Mouse (Mus musculus): Measurements from ENCODE around the gene Ppp2r5e. TPM values are rescaled to one million over a fixed set of nuclear protein-coding genes. Genes with fewer than 3 reads are reported as not detected.
"Not testable (repeated sequence)": the region's sequence is repeated elsewhere in the genome, so short reads cannot be mapped to it uniquely, and the experiment has no call there.

Gene Ppp2r5e
- polyA plus RNA-seq, 1 experiment from 2014 or later: 7.9 TPM

DNA sequence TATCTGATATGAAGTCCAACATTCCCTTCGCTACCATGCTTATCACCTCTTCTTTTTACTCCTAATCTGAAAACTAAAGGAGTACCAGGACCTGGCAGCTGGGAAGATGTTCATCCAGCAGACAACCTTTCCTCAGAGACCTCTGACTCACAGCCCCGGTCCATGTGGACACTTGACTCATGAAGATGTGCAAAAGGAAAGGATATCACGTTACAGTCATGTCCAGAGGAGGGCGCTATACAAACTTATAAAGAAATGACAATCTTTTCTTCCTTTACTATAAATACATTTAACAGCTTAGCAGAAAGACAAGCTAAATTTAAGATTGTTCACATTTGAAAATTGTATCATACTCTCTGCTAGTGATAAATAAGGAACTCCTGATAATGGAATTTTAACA lies 143.0 kb downstream of the Ppp2r5e start:
- Histone ChIP-seq H3K4me3 (no peak overlapping the region), H3K4me2 (no peak overlapping the region), H3K4me1 (peaks cover 5% of the 10 kb centered on the region; the same call in 1 of the 2 replicates), H3K9me3 (replicated peaks) (no peaks in the 10 kb centered on the region), H3K27me3 (replicated peaks) (no peaks in the 10 kb centered on the region), H3K36me3 (peaks cover 46% of the 10 kb centered on the region), H3K9ac (no peak overlapping the region), H3K27ac (no peak overlapping the region)
- 78% methylated on average over 4 of the region's 4 CpGs for WGBS (ENCODE audit: insufficient replicate concordance)
- no peak for ATAC-seq

DNA sequence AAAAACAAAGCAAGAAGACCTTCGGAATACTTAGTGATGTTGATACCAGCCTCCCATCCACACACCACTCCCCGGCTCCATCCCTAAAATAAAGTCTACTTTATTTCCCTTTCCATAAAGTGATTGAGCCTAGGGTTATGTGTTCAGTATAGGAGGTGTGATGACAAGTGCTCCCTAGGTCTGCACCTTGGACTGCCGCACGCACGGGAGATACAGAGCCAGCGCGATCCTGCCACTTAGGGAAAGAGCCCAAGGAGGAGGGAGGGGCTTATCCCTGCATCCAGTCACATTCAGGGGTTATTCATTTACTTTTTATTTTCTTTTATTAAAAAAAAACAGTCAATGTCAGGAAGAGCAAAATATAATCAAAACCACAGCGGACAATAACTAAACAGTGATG lies 145.5 kb downstream of the Ppp2r5e start:
- Histone ChIP-seq H3K9me3 (replicated peaks) (no peaks in the 10 kb centered on the region), H3K4me1 (peaks cover 5% of the 10 kb centered on the region; the same call in 1 of the 2 replicates), H3K9ac (no peak overlapping the region), H3K36me3 (peaks cover 40% of the 10 kb centered on the region), H3K27me3 (replicated peaks) (no peaks in the 10 kb centered on the region), H3K4me3 (no peak overlapping the region), H3K27ac (no peak overlapping the region), H3K4me2 (no peak overlapping the region)
- WGBS (ENCODE audit: insufficient replicate concordance): 92% methylated on average over 8 of the region's 8 CpGs
- ATAC-seq: no peak

DNA sequence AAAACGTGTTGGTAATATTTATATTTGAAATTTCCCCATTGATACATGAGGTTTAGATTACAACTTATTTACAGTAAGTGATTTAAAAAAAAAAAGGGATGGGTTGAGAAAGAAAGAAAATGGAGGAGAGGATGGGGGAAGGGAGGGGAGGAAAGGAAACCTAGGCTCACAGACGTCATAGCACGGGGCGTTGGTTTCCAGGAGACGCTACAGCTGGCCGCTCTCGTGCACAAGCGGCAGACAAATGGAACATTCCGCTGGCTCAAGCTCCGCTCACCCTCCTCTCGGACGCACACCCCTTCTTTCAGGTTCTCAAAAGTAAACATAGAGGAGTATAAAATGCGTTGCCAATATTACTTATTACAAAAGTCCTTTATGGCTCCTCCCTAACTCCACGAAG lies 146.0 kb downstream of the Ppp2r5e start:
- Histone ChIP-seq H3K4me1 (peaks cover 5% of the 10 kb centered on the region; the same call in 1 of the 2 replicates), H3K4me3 (no peak overlapping the region), H3K27me3 (replicated peaks) (no peaks in the 10 kb centered on the region), H3K9me3 (replicated peaks) (no peaks in the 10 kb centered on the region), H3K4me2 (no peak overlapping the region), H3K9ac (no peak overlapping the region), H3K27ac (no peak overlapping the region), H3K36me3 (peaks cover 40% of the 10 kb centered on the region)
- no peak for ATAC-seq
- 77% methylated on average over 14 of the region's 14 CpGs for WGBS (ENCODE audit: insufficient replicate concordance)

DNA sequence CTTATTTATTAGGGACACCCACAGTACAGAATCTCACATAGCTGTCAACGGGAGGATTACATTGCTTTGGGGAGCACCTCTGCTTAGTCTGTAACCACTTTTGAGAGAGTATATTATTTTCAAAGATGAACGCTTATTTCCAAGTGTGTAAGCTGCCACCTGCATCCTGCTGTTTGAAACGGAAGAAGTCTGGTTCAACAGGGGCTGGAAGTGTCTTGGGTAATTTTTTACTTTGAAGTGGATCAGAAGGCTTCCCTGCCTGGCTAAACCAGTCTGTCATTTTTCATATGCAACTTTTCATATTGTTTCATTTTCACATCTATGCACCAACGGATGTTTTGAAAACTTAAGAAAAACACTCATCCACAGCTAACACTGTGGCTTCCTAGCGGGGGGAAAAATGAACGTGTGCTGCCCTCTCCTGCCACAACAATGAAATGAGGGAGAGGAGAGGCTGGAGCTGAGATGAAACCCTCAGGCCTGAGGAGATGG lies 146.5 kb downstream of the Ppp2r5e start:
- Histone ChIP-seq H3K36me3 (peaks cover 36% of the 10 kb centered on the region), H3K9me3 (replicated peaks) (no peaks in the 10 kb centered on the region), H3K4me3 (no peak overlapping the region), H3K4me2 (no peak overlapping the region), H3K27ac (no peak overlapping the region), H3K9ac (no peak overlapping the region), H3K4me1 (peaks cover 5% of the 10 kb centered on the region; the same call in 1 of the 2 replicates), H3K27me3 (replicated peaks) (no peaks in the 10 kb centered on the region)
- 52% methylated on average over 6 of the region's 6 CpGs for WGBS (ENCODE audit: insufficient replicate concordance)
- ATAC-seq: no peak

DNA sequence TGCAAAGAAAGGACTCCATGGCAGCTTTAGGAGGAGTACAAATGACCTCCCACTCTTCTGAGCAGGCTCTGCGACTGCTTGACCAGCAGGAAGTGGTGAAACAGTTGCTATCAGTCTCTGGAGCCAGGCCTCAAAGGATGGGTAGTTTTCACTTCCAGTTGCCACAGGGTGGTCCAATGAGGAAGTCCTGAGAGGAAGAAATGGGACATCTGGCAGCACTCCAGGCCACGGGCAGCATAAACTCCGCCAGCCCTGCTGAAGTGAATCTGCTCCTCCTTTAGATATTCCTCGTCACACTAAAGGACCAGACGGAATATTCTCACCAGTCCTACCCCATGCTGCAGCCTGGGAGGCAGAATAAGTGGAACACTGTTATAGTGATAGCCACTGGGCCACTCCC lies 147.1 kb downstream of the Ppp2r5e start:
- peaks cover 36% of the 10 kb centered on the region for H3K36me3 ChIP-seq
- H3K9ac ChIP-seq: no peak overlapping the region
- H3K4me2 ChIP-seq: no peak overlapping the region
- WGBS (ENCODE audit: insufficient replicate concordance): 40% methylated on average over 5 of the region's 5 CpGs
- H3K4me3 ChIP-seq: no peak overlapping the region
- ATAC-seq: no peak
- H3K27ac ChIP-seq: no peak overlapping the region
- peaks cover 5% of the 10 kb centered on the region; the same call in 1 of the 2 replicates for H3K4me1 ChIP-seq
- no peaks in the 10 kb centered on the region for H3K27me3 ChIP-seq (replicated peaks)
- no peaks in the 10 kb centered on the region for H3K9me3 ChIP-seq (replicated peaks)

- no peak for ATAC-seq
- Histone ChIP-seq H3K4me3 (no peak overlapping the region), H3K27me3 (replicated peaks) (no peaks in the 10 kb centered on the region), H3K9ac (no peak overlapping the region), H3K27ac (no peak overlapping the region), H3K4me2 (no peak overlapping the region), H3K9me3 (replicated peaks) (no peaks in the 10 kb centered on the region), H3K36me3 (peaks cover 13% of the 10 kb centered on the region), H3K4me1 (peaks cover 5% of the 10 kb centered on the region; the same call in 1 of the 2 replicates)
- WGBS (ENCODE audit: insufficient replicate concordance): 74% methylated on average over 7 of the region's 7 CpGs
Observed at GRCm38 (mm10) chr12:75446245-75446644, 149.8 kb downstream of the Ppp2r5e start.

DNA sequence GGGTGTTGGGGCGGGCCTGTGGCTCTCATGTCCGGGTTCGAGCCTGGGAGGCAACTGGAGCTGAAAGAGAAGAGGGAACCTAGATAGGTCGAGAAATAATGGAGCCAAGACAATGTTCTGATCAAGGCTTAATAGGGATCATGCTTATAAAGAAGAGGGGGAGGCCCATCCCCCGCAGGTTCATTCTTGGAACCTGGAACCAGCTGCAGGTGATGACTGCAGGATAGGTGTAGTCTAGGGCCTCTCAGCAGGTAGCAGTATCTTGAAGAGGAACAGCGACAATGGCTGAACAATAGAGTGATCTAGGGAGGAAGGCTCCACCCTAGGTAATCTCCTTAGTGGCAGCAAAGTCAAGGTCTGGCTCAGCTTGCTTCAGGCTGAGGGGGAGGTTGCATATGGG lies 163.6 kb downstream of the Ppp2r5e start:
- H3K9ac ChIP-seq; H3K36me3 ChIP-seq; H3K27ac ChIP-seq; H3K4me3 ChIP-seq; ATAC-seq; H3K4me1 ChIP-seq; H3K4me2 ChIP-seq; H3K9me3 ChIP-seq (replicated peaks); H3K27me3 ChIP-seq (replicated peaks): not testable (repeated sequence)
- 72% methylated on average over 6 of the region's 6 CpGs for WGBS (ENCODE audit: insufficient replicate concordance)

DNA sequence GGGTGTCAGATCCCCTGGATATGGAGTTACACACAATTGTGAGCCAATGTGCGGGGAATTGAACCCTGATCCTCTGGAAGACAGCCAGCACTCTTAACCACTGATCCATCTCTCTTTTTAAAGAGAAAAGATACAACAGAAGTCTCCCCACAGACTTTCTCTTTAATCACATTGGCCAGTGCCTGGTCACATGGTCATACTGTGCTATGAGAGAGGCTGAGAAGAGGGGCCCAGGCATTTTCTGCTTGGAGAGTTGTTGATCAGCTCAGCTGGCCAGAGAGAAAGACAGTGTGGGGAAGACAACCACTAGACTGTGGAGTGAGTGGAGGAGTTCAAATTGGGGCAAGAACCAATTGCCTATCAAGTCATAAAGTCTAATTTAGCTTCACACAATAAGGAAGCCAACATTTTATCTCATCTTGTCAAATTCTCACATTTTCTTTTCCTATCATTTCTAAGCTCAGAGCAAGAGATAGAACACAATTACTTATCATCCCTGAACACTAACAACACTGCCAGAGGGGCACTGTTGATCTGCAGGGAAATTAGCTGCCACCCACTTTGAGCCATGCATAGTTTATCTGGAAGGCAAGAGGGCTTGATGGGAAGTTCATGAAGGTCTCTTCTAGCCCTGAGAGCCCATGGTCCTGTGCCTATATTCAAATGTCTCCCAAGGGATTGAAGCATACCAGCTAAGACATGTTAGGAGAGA lies 166.2 kb downstream of the Ppp2r5e start:
- Histone ChIP-seq H3K27ac (no peak overlapping the region), H3K9ac (no peak overlapping the region), H3K27me3 (replicated peaks) (peaks cover 3% of the 10 kb centered on the region; the same call in 1 of the 2 replicates), H3K36me3 (no peaks in the 10 kb centered on the region), H3K4me2 (no peak overlapping the region), H3K4me3 (no peak overlapping the region), H3K9me3 (replicated peaks) (no peaks in the 10 kb centered on the region), H3K4me1 (peaks cover 6% of the 10 kb centered on the region; the same call in 1 of the 2 replicates)
- 60% methylated on average over 1 of the region's 1 CpGs for WGBS (ENCODE audit: insufficient replicate concordance)
- peak; percentile 60; the same call in 1 of the 2 replicates for ATAC-seq

DNA sequence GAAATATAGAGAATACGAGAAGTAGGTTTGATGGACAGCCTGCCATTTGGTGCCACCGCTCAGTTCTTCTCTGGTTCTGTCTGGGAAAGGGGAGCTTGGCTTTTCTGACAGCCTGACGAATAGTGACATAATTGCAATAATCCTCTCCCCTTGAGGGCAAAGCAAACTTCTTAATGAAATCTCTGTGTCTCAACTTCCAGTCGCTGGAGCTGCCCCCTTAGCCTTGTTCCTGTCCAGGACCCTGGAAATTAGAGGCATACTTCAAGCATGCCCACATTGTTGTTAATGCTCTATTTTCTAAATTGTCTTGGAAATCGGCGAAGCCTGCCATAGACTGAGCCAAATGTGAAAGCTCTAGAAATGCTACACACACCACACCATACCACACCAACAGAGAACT lies 167.3 kb downstream of the Ppp2r5e start:
- H3K4me3 ChIP-seq: no peak overlapping the region

DNA sequence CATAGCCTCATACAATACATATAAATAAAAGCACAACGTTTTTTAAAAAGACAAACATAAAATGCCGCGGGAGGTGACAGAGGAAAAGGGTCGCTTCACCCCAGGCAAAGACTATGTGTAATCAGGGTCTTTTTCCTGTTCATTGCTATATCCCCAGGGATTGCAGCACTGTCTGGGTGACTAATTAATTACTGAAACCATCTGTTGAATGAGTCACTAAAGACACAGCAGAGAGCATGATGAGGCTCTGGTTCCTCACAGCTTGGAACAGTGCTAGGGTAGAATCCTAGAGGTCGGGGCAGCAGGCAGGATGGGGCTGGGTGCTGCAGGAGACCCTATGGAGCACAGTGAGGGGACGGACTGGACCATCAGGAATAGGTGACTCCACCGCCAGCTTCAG lies 170.2 kb downstream of the Ppp2r5e start:
- ATAC-seq: no peak

More for the DNA sequence above, 167.3 kb downstream of the Ppp2r5e start:
- no peak for ATAC-seq
- Histone ChIP-seq H3K4me1 (peaks cover 6% of the 10 kb centered on the region; the same call in 1 of the 2 replicates), H3K4me2 (no peak overlapping the region), H3K27ac (no peak overlapping the region), H3K36me3 (no peaks in the 10 kb centered on the region), H3K9ac (no peak overlapping the region), H3K27me3 (replicated peaks) (peaks cover 3% of the 10 kb centered on the region; the same call in 1 of the 2 replicates), H3K9me3 (replicated peaks) (no peaks in the 10 kb centered on the region)
- 77% methylated on average over 6 of the region's 6 CpGs for WGBS (ENCODE audit: insufficient replicate concordance)

DNA sequence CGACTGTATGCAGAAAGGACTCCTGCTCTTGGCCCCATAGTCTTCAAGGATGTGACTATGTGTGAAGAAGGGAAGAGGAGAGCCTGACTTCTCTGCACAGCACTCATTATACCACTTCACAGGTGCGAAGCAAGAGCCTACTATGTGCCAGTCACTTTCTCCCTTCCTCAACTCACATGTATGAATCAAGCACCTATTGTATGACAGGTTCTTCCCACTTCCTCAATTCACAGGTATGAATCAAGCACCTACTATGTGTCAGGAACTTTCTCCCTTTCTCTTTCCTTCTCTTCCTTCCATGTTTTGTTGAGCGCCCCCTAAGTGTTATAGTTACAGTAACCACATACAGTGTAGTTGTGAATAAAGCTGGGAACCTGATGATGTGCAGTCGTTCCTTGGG lies 171.2 kb downstream of the Ppp2r5e start:
- Histone ChIP-seq H3K27me3 (replicated peaks) (peaks cover 3% of the 10 kb centered on the region; the same call in 1 of the 2 replicates), H3K27ac (no peak overlapping the region), H3K9me3 (replicated peaks) (no peaks in the 10 kb centered on the region), H3K4me3 (no peak overlapping the region), H3K4me2 (no peak overlapping the region), H3K36me3 (no peaks in the 10 kb centered on the region), H3K9ac (no peak overlapping the region), H3K4me1 (peaks cover 6% of the 10 kb centered on the region; the same call in 1 of the 2 replicates)
- ATAC-seq: no peak
- 64% methylated on average over 4 of the region's 4 CpGs for WGBS (ENCODE audit: insufficient replicate concordance)

More for the DNA sequence above, 170.2 kb downstream of the Ppp2r5e start:
- no peaks in the 10 kb centered on the region for H3K36me3 ChIP-seq
- no peak overlapping the region for H3K9ac ChIP-seq
- no peak overlapping the region for H3K4me2 ChIP-seq
- H3K9me3 ChIP-seq (replicated peaks): no peaks in the 10 kb centered on the region
- WGBS (ENCODE audit: insufficient replicate concordance): 66% methylated on average over 7 of the region's 7 CpGs
- H3K27me3 ChIP-seq (replicated peaks): peaks cover 3% of the 10 kb centered on the region; the same call in 1 of the 2 replicates
- peaks cover 6% of the 10 kb centered on the region; the same call in 1 of the 2 replicates for H3K4me1 ChIP-seq
- H3K27ac ChIP-seq: no peak overlapping the region
- no peak overlapping the region for H3K4me3 ChIP-seq

DNA sequence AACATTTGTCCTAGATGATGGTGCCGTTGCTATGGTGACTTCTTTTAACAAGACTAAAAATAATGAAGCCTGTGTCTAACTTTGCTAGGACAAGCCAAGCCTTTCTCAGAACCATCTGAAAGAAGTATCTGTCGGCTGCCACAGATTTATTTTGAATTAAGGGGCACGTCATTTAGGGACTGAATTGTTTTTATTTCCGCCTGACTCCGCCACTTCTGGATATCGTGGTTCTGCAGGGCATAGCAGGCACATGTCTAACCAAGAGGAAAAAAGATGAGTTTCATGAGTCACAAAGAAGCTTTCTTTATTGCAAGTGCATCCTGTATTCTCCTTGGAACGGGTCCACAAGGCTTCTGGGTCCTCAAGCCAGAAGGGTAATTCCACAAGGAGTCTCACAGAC lies 171.7 kb downstream of the Ppp2r5e start:
- peaks cover 3% of the 10 kb centered on the region; the same call in 1 of the 2 replicates for H3K27me3 ChIP-seq (replicated peaks)
- no peaks in the 10 kb centered on the region for H3K9me3 ChIP-seq (replicated peaks)
- no peak overlapping the region for H3K4me3 ChIP-seq
- H3K36me3 ChIP-seq: no peaks in the 10 kb centered on the region
- no peak overlapping the region for H3K4me2 ChIP-seq
- H3K27ac ChIP-seq: no peak overlapping the region
- no peak overlapping the region for H3K9ac ChIP-seq
- 65% methylated on average over 7 of the region's 7 CpGs for WGBS (ENCODE audit: insufficient replicate concordance)
- peaks cover 2% of the 10 kb centered on the region; the same call in 1 of the 2 replicates for H3K4me1 ChIP-seq
- no peak for ATAC-seq
